Mouse (Mus musculus): ENCODE measurements at regions not wholly inside any gene's neighbourhood (a gene's known extent, or its start where the extent isn't known, plus 50 kb on each side); places are given as distances from the start of the nearest gene placed in this dataset.

DNA sequence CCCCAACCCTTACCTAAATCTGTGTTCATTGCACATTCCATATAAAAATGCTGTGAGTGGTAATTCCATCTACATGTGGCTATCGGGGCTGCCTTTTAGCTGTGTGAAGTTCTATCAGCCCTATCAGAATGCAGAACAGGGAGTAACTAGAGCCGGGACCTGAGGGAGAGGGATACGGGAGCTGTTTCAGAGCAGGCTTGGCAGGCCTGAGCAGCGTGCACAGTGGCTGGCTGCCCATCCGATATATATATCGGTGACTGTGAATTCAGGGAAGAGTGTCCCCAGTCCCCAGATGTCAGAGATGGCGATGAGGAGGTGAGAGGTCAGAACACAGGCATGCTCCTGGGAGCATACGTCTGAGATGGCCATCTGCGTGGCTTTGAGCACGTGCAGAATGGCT is 79.0 kb downstream of the Arl4c start:
- no peak for DNase-seq (ENCODE audit: extremely low read depth, low read depth)

DNA sequence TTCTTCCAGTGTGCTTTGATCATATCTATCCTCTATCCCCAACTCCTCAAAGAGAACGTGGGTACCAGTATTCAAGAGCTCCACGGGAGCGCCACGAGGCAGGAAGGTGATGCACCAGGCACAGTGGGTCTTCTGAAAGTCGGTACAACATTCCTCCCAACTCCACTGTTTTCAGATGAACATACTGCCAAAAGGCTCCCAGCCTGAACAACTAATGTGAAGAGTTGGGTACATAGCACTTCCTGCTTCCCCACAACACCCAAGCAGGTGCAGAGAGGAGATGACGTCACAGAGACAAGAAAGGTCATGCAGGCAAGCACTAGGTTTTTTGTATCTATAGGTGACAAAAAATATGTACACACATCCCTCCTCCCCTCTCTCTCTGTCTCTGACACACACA is 79.7 kb downstream of the Arl4c start:
- no peak for DNase-seq (ENCODE audit: extremely low read depth, low read depth)

DNA sequence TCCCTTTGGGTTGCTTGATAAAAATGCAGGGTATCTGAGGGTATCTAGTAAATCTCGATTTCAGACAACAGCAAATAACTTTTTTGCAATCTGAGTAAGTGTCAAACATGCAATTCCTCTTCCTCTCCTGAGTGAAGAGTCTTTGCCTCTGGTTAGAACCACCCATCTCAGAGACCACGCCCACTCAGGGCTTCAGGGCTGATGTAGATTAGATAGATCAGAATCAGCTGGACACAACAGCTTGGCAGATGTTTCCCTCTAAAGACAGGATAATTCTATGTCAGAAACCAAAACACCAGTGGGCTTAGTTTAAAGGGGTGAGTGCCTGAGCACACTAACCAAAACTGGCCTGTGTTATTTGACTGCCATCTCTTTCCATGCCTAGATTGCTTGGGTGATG is 80.8 kb downstream of the Arl4c start:
- no peak for DNase-seq (ENCODE audit: extremely low read depth, low read depth)

DNA sequence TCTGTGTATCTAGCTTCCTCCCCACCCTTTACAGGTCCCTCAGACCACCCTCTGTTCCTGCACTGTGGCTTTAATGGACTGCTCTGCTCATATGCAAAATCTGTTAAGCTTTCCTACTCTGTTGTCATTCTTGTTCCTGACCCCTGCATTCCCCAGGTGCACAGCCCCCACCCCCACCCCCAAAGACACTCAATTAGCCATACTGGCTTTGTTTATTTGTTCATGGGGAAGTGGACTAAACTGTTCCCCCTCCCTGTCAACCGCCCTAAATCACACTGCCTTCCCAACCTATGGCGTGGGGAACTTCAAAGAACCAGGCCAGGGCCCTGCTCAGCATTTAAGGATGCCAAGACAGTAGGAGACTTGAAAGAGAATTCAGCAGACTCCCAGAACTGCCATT is 89.0 kb downstream of the Arl4c start:
- no peak for DNase-seq (ENCODE audit: extremely low read depth, low read depth)

DNA sequence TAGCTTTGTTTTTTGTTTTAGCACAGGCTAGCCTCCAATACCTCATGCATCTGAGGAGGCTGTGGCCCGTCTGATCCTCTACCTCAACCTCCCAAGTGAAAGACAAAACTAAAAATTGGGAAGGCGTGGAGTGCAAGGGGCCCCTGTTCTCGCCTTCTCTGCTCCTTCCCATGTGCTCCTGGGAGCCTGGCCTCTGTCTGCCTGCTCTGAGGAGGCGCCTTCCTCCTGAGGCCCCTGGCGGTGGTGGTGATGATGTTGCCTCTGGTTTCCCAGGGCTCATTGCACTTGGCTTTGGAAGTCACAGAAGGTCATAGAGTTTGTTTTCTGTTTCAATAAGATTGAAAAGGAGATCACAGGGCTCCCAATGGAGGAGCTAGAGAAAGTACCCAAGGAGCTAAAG is 90.8 kb downstream of the Arl4c start:
- no peak for DNase-seq (ENCODE audit: extremely low read depth, low read depth)

DNA sequence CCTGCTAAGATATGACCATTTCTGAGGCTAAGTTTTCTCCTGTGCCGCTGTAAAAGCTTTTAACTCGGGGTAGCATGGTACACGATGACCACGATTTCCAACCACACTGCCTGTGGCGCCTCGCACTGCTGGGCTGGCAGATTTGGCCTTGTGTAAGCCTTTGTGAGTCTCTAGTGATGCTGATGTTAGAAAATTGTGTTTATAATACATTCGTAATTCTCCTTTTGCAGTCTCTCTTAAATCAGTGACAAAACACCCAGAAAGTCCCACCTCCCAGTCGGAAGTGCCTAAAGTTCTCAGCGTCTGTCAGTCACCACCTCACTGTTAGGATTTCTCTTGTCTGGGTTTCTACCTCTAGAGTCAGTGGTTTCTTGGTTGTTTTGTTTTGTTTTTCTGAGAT is 91.2 kb downstream of the Arl4c start:
- DNase-seq (ENCODE audit: extremely low read depth, low read depth): no peak

DNA sequence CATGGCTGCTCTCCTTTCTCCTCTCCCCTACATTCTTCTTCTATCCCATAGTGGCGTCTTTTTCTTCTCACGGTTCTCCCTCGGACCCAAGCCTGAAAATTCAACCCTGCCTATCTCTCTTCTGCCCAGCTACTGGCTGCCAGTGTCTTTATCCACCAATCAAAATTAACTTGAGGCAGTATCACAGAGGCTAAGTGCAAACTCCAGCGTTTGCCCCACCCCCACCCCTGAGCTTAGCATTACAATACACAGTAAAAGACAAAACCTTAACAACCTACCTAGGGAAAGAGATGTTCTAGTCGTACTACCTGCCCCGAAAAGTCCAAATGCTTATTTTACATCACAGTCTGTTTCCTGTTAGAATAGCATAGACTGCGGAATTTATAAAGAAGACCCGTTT is 93.2 kb downstream of the Arl4c start:
- DNase-seq (ENCODE audit: extremely low read depth, low read depth): no peak

DNA sequence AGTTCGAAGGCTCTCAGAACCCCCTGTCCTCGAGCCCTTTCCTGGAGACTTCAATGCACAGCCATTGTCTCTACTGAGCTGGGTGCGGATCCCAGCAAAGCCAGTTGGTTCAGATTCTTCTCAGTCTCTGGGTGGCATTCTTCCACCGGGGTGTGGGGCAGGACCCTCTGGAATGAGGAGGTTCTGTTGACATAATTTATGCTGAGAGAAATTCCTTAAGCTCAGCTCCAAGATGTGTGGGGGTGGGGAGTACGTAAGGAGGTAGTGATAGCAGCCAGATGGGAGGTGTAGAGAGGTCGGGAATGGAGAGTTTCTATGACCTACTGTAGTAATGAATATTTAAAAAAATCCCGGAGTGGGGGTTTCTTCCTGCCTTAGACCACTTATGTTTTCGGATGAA is 93.8 kb downstream of the Arl4c start:
- DNase-seq (ENCODE audit: extremely low read depth, low read depth): no peak

DNA sequence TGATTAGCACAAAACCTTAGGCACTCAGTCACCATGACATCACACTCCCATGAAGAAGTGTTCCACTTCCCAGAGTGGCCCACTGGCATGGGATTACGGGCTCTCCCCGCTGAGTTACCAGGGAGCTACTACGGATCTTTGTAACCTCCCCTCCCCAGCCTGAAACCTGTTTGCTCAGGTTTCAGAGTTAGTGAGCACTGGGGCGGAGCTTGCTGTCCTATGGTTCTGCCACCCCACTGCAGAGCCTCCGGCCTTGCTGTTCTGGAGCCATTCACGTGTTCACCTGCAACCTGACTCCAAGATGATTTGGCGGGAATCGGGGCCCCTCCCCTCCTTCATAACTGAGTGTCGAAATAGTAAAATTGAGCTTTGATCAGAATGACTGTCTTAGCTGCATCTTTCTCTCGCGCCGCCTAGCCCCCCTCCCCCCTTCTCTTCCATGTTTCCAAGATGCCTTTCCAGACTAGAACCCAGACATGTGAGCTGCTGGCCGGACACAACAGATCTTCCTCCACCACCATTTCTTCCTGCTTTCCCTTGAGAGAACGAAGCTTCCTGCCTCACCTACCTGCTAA is 95.8 kb upstream of the Glrp1 start:
- no peak for DNase-seq (ENCODE audit: extremely low read depth, low read depth)

DNA sequence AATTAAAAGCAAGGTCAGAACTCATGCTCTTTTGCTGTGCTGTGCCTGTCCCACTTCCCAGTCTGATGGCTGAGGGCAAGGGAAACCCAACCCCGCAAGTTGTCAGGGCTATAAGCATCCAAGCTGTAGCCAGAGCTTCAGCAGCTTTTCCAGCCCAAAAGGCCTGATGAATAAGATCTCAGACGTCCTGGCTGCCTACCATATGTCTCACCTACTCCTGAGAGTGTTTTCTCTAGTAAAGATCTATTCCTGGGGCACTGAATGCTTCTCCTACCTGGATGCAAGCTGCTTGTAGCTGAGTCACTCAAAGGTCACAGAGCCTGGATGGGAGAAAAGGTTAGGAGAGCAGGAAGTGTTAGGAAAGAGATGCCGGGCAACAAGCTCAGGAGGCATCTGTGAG is 92.4 kb upstream of the Glrp1 start:
- DNase-seq (ENCODE audit: extremely low read depth, low read depth): no peak

DNA sequence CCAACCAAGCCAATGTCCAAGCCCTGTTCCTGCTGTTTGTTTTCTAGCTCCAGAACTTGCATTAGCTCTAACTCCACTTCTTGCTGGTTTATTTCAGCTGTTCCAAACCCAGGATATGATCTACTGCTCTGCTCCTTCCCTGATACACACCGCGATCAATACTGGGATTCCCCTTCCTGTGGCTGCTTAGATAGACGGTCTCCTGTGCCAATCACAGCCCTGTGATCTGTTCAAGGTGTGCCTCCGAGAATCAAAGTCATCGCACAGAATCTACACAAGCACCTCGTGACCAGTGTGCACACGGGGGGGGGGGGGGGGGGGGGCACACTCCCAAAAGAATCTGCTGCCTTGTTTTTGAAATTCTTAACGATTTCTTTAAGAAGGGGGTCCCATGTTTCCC is 91.9 kb upstream of the Glrp1 start:
- DNase-seq (ENCODE audit: extremely low read depth, low read depth): no peak

DNA sequence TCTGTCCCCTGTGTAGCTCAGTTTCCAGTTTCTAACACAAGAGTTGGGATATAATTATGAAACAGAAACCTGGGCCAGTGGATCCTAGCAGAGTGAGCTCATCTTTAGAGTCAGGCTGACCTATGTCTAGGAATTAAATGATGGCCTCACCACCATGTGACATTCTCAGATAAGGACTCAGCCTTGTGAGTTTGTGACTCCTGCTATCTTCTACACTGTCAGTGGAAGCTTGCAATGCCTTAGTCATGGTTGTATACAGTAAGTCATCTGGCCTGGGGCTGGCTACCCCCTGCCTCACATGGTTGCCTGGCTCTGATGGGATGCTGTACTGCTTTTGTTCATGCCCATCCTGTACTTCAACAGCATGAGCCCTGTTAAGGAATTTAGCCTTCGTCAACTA is 90.3 kb upstream of the Glrp1 start:
- no peak for DNase-seq (ENCODE audit: extremely low read depth, low read depth)

DNA sequence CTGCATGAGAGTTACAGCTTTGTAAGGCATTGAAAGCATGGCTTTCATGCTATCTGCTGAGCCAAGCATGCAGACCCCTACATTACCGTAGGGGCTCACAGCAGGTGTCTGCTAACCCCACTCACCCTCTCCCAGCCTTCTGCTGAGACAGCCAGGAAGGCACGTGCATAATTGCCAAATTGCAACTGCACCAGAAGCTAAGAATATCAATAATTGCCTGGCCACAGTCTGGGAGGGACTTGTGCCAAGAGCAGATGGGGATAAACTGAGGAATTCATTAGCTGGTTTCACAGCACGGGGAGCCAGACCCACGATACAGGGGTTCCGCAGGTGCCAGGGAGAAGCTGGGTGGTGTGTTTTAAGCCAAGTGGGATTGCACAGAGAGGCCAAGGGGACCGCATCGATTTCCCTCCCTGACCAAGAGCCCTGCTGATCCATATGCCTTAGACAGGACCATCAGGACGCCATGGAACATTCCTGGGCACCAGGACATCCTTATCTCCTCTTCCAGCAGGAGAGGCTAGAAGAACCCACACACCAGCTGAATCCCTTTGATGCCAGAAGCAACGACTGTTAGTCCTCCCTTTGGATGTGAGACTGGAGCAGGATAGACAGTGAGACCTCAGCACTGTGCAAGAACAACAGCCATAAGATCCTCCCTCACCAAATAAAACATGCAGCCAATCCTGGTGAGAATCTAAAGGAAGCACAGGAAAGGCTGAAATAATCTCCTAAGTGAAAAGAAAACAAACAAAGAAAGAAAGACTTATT is 84.8 kb upstream of the Glrp1 start:
- DNase-seq (ENCODE audit: extremely low read depth, low read depth): no peak

DNA sequence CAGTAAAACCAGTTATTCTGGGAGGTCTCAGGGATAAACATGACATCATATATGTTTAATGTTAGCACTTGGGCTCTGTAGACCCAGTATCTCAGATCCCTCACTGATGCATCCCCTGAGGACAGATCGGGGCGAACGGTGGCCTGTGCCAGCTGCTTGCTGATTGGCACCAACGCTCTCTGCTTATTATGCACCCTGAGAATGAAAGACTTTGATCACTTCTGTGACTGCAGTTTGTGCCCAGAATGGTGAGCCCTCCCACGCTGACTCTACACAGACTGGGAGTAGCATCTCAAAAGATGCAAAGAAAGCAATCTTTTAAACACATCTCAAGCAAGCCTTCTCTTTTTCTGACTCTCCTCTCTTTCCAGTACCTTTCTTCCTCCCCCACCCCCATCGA is 82.2 kb upstream of the Glrp1 start:
- no peak for DNase-seq (ENCODE audit: extremely low read depth, low read depth)

DNA sequence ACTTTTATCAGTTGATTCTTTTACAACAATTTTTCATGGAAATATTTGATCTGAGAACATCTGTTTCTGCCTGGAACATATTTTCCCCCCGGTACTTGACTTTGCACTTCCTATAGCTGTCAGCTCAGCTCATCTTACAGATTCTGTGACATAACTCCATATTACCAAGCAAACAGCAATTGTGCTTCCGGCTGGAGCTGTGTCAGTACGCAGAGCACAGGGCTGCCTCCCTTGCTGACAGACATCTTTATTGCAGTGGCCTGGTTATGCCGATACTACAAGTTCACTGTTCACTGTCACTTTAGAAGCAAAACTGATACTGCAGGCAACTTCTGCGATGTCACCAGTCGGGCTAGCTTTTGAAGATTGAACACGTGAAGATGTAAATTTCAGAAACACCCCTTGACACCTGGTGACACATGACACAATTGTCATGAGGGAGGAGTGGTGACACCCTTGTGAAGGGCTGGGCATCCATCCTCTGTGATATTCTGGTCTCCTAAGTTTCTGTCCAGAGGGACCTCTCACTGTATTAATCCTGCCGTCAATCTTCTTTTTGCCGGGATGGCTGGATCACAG is 81.0 kb upstream of the Glrp1 start:
- DNase-seq (ENCODE audit: extremely low read depth, low read depth): no peak

DNA sequence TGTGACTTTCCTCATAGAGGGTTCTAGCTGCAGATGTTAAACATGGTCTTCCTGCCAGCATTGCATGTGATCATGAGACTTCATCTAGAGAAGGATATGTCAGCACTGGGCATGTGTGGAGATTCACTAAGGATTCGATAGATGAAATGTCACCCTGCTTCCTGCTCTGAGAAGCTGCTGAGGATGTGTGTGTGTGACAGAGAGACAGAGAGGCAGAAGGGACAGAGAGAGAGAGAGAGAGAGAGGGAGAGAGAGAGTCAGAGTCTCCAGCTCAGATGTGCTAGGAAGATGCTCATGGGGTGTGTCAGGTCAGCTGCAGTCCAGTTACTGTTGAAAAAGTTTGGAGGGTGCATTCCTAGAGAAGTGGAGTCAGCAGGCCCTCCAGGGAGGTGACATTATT is 78.9 kb upstream of the Glrp1 start:
- no peak for DNase-seq (ENCODE audit: extremely low read depth, low read depth)

DNA sequence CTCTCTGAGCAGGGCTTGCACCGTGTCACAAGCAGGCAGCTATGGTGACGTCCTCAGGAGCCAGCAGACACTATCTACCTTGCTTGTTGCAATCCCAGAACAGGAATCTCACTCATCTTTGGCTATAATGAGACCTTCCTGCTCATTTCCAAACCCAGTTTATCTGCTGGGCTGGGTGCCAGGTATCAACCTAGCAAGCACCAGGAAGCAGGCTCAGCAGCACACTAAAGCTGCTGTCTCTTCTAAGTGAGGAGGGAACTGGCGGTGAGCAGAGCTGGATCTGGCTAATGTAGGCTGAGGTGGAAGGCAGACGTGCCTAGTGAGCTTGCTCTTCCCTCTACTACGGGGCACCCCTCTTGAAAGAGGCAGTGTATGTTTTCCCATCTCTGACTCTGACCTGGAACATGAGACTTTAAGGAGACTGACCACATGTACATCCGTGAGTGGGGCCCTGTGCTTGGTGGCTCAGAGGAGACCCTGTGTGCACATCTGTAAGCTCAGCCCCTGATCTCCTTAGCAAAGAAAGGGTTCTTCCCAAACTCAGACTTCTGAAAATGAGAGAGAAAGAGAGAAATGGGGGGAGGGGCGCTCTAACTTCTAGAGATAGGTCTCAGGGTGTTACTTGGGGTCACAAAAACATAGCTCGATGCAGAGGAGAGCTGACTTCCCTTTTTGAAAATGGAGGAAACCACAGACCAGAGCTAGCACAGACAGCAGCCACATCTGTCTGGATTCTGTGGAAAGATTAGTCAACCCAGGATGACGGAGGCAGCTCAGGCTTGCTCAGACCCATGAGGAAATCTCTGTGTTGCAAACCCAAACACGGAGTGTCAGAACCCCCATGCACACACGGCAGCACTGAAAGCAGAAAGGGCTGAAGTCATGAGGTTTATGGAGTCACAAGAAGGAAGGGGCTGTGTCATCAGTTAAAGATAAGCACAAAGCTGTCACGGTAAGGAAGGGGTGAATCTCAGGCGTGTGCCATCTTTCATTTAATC is 77.3 kb upstream of the Glrp1 start:
- peak; percentile 90 for DNase-seq (ENCODE audit: extremely low read depth, low read depth)

DNA sequence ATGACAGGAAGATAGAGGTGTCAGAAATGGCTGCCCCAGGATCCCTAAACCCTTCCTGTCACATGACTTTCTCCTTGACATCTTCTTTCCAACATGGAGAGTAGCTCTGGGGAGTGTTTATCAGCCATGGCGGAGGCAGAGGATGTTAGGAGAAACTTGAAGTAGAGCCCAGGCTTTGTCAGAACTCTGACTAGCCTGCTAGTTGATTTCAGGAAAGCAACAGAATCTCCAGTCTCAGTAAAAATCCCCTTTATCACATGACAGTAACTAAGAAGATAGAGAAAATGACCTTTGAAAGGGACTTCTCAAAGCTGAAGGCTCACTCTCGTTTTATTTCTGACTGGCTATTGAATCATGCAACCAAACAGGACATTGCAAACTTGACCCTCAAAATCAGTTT is 76.3 kb upstream of the Glrp1 start:
- no peak for DNase-seq (ENCODE audit: extremely low read depth, low read depth)

DNA sequence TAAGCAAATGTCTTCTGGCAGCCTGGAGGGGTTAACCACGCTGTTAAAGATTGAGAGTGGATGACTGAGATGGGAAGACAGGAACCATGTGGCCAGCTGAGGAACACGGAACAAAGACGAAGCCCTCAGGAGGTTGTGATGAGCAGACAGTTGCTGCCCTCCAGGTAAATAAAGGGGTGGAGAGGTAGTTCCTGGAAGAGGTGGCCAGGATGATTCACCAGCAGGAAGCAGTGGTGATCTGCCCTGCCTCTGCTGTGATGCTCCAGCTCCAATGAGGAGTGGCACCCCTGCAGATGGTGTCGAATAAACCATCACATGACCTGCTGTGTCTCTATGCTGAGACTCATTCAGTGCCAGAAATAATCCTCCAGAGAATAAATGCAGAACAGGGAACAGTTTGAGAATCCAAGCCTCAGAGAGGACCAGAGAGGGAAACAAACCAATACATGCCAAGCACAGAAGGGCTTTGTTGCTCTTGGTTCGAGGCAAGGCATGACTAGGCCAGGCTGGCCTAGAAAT is 74.7 kb upstream of the Glrp1 start:
- no peak for DNase-seq (ENCODE audit: extremely low read depth, low read depth)

DNA sequence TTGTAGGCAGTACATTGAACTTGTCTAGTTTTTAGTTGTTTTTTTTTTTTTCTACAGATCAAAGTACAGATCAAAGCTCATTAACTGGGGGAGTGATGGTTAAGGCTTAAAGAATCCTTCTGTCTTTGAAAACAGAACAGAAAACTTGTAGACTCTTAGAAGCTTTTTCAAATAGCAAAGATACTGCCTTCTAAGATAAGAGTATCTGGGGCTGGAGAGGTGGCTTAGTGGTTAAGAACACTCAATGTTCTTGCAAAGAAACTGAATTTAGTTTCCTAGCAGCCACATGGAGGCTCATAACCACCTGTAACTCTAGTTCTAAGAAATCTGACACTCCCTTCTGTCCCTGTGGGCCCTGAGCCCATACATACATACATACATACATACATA is 68.4 kb upstream of the Glrp1 start:
- no peak for DNase-seq (ENCODE audit: extremely low read depth, low read depth)

DNA sequence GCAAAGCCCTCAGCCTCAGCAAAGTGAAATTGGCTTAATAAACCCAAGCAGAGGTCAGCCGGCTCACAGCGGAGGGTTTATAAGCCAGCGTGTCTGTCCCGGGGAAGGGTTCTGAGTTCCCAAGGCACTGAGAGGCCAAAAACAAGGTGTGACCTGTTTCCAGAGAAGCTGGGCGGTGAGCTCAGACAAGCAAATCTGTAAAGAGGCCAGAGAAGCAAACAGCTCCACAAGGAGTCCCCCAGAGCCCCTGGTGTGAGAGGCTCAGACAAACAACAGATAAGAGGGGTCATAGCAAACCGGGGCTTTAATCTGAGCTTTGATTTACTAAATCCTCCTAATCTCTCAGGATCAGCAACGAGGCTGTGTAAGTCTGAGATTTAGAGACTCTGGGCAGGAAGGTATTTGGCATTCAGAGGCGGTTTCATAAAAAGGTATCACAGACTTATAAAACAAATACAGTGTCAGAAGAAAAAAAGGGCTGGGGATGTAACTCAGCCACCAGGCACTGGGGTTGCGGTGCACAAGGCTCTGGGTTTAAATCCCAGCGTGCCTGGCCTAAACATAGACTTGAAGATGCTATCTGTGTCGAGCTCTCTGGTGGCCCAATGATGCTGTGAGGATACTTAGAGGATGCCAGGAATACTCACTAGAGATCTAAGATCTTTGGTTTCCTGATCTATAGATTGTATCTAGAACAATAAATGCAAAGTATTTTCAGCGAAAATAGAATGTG is 67.8 kb upstream of the Glrp1 start:
- no peak for DNase-seq (ENCODE audit: extremely low read depth, low read depth)

Measured in MEL-GATA-1-ER (cell line).